Mouse (Mus musculus): ENCODE data around the gene Cpvl.

DNA sequence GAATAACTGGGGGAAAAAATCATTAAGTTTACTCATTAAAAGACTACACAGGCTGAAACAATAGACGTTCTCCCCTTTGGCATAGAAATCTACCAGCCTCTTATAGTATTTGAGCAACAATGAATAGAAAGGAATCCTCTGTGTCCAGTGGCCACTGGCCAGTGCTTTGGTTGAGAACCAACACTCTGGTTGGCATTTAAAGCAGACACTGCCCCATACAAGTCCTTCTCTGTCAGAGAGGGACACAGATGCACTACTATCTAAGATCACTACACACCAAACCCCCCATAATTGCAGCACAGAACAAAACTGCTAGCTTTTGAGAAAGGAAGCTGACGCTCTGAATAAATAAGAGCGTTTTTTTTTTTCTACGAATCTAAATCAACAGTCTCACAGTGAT, 93.5 kb downstream of the Cpvl start:
- TF ChIP-seq POLR2A (IDR thresholded peaks at IDR 0.05; ENCODE audit: insufficient read depth, low read depth, low read length): no peak
- TF ChIP-seq CTCF (IDR thresholded peaks at IDR 0.05): no peak
